Mouse (Mus musculus): Measurements from ENCODE around the gene Epb41.

DNA sequence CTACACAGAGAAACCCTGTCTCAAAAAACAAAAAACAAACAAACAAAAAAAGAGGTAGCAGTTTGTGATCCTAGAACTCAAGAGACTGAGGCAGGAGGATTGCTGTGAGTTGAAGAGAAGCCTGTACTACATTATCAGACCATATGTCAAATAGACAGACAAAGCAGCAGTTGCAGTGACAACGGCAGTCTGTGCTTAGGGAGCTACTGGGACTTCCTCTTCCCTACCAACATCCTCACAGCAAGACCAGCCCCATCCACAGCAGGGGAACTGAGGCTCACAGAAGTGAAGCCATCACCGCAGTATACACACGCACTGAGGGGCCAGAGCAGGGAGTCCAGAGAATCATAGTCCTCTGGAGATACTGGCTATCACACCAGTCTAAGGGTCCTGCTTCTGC is 9.5 kb downstream of the Epb41 start:
- no peak for TF ChIP-seq POLR2A (IDR thresholded peaks at IDR 0.05; ENCODE audit: low read depth, low read length)
- no peak for TF ChIP-seq CTCF (IDR thresholded peaks at IDR 0.05; ENCODE audit: borderline replicate concordance, insufficient read depth, low read length)

Measured in embryonic fibroblast, embryonic 13.5 days (primary cell).